Mouse (Mus musculus) natural killer cell, adult 2 months (primary cell): ENCODE results near the gene Gna11.
A peak's percentile ranks its signal among the peaks of the same experiment; 100 is the strongest.

Experiments
- DNase-seq, 2 experiments: peaks; one replicate each; pipeline ENCODE4 v3.0.0; 2022; ENCODE audit warnings: low spot score in 2 of 2

Gene Gna11

GRCm38 (mm10) chr10:81486496-81486895 lies 58.5 kb downstream of the Gna11 start:
- no peak for DNase-seq

GRCm38 (mm10) chr10:81485479-81486018 lies 59.4 kb downstream of the Gna11 start:
- no peak for DNase-seq

- no peak for DNase-seq
These were observed 59.9 kb downstream of the Gna11 start for GRCm38 (mm10) chr10:81485060-81485449.

- no peak for DNase-seq
These were observed 60.4 kb downstream of the Gna11 start for GRCm38 (mm10) chr10:81484441-81485059.

- peak in 1 of 2 experiments; percentile 57 for DNase-seq
These were observed 61.0 kb downstream of the Gna11 start for GRCm38 (mm10) chr10:81483983-81484382.

- peak; percentile 47 to 56 for DNase-seq
These were observed 62.5 kb downstream of the Gna11 start, which contains the start of gene Celf5 for GRCm38 (mm10) chr10:81482533-81482889. Gene Celf5 (minus strand): TSS chr10:81482709.

- DNase-seq, result no peak
These were observed 63.1 kb downstream of the Gna11 start for GRCm38 (mm10) chr10:81481605-81482532.
